Mouse (Mus musculus): ENCODE data around the gene Tmprss13.

GRCm38 (mm10) chr9:45373896-45374295 is 55.0 kb downstream of the Tmprss13 start:
- TF ChIP-seq CTCF (IDR thresholded peaks at IDR 0.05; ENCODE audit: insufficient read depth, low read depth, low read length), result no peak
- TF ChIP-seq POLR2A (IDR thresholded peaks at IDR 0.05; ENCODE audit: insufficient read depth, low read depth, low read length), result no peak
